Mouse (Mus musculus) right cerebral cortex, postnatal 25 days (tissue): ENCODE measurements around the gene Plin2.
"Not testable (repeated sequence)": the region's sequence is repeated elsewhere in the genome, so short reads cannot be mapped to it uniquely, and the experiment has no call there.

ENCODE experiments used
- DNase-seq: peaks from one replicate; pipeline ENCODE4 v3.0.0; 2022

Plin2 gene

GRCm38 (mm10) chr4:86683280-86683679 is 13.4 kb upstream of the Plin2 start:
- no peak for DNase-seq

- DNase-seq: no peak
Observed at GRCm38 (mm10) chr4:86681846-86682245, 12.0 kb upstream of the Plin2 start.

- no peak for DNase-seq
Observed at GRCm38 (mm10) chr4:86681421-86681820, 11.6 kb upstream of the Plin2 start.

GRCm38 (mm10) chr4:86679686-86680085 is 9.8 kb upstream of the Plin2 start:
- DNase-seq: no peak

- no peak for DNase-seq
Observed at GRCm38 (mm10) chr4:86676756-86677155, 6.9 kb upstream of the Plin2 start.

- not testable (repeated sequence) for DNase-seq
Observed at GRCm38 (mm10) chr4:86674739-86675138, 4.9 kb upstream of the Plin2 start.

- not testable (repeated sequence) for DNase-seq
Observed at GRCm38 (mm10) chr4:86674150-86674549, 4.3 kb upstream of the Plin2 start.

GRCm38 (mm10) chr4:86672450-86672849 is 2.6 kb upstream of the Plin2 start:
- DNase-seq: no peak

GRCm38 (mm10) chr4:86671803-86672202 is 1.9 kb upstream of the Plin2 start:
- DNase-seq: no peak

- no peak for DNase-seq
Observed at GRCm38 (mm10) chr4:86670582-86671306, 884 bp upstream of the Plin2 start.

- DNase-seq: not testable (repeated sequence)
Observed at GRCm38 (mm10) chr4:86669241-86669753, 563 bp downstream of the Plin2 start.

GRCm38 (mm10) chr4:86668290-86669000 is 1.4 kb downstream of the Plin2 start:
- no peak for DNase-seq

GRCm38 (mm10) chr4:86665596-86665995 is 4.3 kb downstream of the Plin2 start:
- no peak for DNase-seq

GRCm38 (mm10) chr4:86663919-86664318 is 5.9 kb downstream of the Plin2 start:
- DNase-seq: no peak

- DNase-seq: no peak
Observed at GRCm38 (mm10) chr4:86657176-86657575, 12.7 kb downstream of the Plin2 start.

- not testable (repeated sequence) for DNase-seq
Observed at GRCm38 (mm10) chr4:86656410-86656809, 13.4 kb downstream of the Plin2 start.

GRCm38 (mm10) chr4:86651686-86652384 is 18.0 kb downstream of the Plin2 start:
- no peak for DNase-seq

- DNase-seq: not testable (repeated sequence)
Observed at GRCm38 (mm10) chr4:86648394-86648793, 21.5 kb downstream of the Plin2 start.

GRCm38 (mm10) chr4:86637561-86637960 is 32.3 kb downstream of the Plin2 start:
- DNase-seq: not testable (repeated sequence)

GRCm38 (mm10) chr4:86634873-86635272 is 35.0 kb downstream of the Plin2 start:
- DNase-seq: not testable (repeated sequence)

GRCm38 (mm10) chr4:86634312-86634711 is 35.5 kb downstream of the Plin2 start:
- DNase-seq: not testable (repeated sequence)

GRCm38 (mm10) chr4:86632556-86632955 is 37.3 kb downstream of the Plin2 start:
- DNase-seq: not testable (repeated sequence)

GRCm38 (mm10) chr4:86631831-86632230 is 38.0 kb downstream of the Plin2 start:
- DNase-seq: no peak
